Mouse (Mus musculus) kidney, postnatal 4 days (tissue): ENCODE measurements around the gene Gm10282.

Experiments used
- DNase-seq, 2 experiments: peaks; one replicate each; pipeline ENCODE4 v3.0.0; 2021; ENCODE audit warnings: mixed read lengths in 2 of 2

Gm10282 gene

GRCm38 (mm10) chr8:72323131-72323725 lies 18.2 kb upstream of the Gm10282 start:
- no peak for DNase-seq

- peak in 1 of 2 experiments; percentile 19 for DNase-seq
Measured at GRCm38 (mm10) chr8:72322471-72322889, 17.4 kb upstream of the Gm10282 start.

DNA sequence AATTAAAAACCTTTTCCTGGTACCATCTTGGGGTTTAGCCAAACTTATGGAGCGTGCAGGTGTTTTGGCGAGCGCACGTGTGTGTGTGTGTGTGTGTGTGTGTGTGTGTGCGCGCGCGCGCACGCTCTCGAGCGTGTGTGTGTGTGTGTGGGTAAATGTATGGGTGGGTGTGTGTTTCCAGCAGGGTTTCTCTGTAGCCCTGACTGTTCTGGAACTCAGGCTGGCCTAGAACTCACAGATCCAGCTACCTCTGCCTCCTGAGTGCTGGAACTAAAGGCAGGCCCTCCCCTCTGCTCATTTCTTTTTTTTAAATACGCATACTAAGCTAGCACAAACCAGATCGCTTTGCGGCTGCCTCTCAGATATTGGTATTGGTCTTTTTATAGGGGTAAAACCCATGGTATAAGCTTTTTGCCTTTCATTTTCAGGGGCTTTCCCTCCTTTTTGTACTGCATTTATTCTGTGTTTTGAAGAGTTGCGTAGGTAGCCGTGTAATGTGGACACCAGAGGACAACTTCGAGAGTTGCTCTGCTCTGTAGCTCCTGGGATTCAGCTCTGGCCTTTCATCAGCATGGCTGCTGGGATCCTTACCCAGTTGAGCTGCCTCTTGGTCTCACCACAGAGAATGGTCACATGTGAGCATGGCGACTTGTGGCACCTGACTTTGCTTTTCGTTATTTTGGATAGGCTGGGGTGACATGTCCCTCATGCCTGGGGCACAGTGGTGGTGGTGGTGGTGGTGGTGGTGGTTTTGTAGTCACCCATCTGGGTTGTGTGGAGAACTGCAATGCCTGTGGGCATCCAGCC lies 16.8 kb upstream of the Gm10282 start:
- no peak for DNase-seq

DNA sequence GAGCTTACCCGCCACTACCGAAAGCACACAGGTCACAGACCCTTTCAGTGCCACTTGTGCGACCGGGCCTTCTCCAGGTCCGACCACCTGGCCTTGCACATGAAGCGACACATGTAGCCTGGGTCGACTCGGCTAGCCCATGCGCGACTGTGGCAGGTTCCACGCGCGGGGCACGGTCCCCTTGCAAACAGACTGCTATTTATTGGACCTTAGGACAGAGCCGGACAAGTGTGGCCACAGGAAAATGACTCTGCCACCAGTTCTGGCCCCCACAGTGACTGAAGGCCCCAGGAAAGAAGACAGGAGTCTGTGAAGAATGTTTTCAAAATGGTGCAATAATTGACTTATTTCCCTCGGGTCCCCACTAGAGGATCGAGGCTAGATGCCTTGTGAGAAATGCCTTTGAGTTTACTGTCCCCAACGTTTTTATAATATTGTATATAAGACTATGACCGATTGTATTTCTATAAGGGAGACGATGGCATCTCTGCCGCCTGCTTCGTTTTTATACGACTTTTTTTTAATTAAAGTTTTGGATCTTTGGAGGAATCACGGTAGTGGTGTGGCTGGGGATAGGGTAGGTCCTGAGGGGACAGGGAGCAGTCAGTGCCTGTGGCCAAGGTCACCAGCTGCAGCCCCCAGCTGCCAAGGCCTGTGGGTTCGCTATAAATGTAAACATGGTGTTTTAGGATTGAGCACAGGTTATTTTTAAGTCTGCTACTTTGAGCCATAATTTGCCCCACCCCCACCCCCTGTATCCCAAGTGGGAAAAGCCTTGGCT lies 15.9 kb upstream of the Gm10282 start:
- DNase-seq: peak; percentile 9 to 11

DNA sequence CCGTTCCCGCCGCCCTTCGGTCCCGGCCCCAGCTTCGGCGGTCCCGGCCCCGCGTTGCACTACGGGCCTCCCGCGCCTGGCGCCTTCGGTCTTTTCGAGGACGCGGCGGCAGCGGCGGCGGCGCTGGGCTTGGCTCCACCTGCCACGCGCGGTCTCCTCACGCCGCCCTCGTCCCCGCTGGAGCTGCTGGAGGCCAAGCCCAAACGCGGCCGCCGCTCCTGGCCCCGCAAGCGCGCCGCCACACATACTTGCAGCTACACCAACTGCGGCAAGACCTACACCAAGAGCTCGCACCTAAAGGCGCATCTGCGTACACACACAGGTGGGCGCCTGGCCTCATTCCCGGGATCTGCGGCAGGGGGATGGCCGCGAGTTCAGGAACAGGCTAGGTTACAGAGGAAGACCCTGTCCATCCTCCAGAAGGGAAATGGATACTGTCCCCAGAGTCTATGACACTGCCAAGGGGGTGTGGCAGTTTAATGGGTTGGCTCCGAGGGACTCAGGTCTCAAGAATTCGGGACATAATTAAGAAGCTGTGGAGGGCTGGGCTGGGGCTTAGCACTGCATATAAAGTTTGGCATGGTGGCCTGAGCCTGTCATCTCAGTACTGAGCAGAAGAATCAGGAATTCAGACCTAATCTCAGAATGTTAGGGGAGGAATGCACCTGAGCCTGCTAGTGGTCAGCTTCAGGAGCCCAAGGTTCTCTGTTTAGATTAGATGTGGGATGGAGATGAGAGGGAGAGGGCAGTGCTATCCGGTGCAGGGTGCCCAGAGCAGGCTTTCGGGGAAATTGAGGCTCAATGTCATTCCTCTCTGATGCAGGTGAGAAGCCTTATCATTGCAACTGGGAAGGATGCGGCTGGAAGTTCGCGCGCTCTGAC lies 15.1 kb upstream of the Gm10282 start:
- DNase-seq: peak; percentile 24 to 48

DNA sequence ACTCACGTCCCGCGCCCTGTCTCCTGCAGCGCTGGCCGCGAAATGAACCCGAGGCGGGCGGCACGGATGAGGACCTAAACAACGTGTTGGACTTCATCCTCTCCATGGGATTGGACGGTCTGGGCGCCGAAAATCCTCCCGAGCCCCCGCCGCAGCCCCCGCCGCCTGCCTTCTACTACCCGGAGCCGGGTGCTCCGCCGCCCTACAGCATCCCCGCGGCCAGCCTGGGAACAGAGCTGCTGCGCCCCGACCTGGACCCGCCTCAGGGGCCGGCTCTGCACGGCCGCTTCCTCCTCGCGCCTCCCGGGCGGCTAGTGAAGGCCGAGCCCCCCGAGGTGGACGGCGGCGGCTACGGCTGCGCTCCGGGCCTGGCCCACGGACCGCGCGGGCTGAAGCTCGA lies 14.3 kb upstream of the Gm10282 start:
- DNase-seq: peak in 1 of 2 experiments; percentile 62

DNA sequence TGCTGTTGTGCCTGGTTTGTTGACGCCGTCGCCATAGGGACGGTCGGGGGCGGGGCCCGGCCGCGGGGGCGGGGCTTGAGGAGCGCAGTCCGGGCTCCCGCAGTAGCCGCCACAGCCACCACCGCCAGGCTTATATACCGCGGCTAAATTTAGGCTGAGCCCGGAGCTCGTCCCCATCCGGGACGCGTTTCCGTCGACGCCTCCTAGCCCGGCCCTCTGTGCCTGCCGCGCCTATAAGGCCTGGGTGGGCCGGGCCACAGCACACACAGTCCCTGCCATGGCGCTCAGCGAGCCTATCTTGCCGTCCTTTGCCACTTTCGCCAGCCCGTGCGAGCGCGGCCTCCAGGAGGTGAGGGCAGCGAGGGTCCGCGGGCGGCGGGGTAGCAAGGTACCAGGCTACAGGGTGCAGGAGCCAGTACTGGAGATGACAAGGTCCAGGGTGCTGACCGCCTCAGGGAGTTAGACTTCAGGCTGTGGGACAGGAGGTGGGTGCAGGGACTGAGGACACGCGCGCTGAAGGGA lies 13.8 kb upstream of the Gm10282 start, which contains the start of gene Klf2:
TSS of gene Klf2 (plus strand) at position 233 of the 522 bp plus-strand sequence.
- DNase-seq: peak; percentile 96 to 97

DNA sequence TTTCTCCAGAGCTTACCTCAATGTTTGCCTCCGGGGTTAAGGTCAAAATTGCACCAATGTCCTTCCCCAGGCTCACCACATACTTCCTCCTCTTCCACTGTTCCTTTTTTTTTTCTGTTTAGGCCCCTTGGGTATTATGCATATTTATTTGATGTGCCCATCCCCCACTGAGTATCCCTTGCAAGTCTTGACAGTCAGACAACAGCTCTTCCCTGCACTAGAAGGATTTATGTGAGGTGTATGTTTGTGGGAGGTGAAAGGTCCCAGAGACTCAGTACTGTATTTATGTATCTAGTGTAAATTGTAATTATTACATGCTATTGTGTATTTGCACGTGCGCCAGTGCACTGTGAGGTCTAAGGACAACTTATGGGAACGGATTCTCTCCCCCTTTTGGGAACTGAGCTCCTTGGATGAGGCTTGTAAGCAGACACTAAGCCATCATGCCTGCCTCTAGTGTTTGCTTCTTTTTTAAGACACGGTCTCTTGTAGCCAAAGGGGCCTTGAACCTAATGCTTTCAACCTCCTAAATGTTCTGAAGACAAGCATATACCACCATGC lies 12.8 kb upstream of the Gm10282 start:
- no peak for DNase-seq

DNA sequence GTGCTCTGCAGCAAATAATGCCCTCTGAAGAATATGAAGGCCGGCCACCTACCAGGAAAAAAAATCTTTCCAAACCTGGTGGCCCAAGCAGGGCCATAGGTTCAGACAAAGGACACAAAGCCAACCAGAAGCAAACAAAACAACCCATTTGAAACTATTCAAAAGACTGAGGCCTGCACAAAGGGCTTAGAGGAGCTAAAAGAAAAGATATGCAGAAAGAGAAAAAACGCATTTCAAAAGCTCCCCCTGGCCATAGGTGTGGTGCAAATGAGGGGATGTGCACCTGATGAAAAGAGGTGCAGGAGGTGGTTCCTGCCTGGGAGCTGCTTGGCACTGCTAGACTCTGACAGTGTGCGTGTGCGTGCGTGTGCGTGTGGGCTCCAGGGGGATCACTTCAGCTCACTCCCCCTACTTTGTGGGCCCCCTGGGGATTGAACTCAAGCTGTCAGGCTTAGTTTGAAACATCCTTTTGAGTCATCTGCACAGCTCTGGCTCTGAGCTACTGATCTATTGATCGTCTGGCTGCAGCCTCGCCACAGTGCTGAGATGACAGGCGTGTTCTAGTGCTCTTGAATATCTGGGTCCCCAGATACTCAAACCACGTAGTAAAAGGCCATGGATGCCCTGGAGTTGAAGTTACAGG lies 11.1 kb upstream of the Gm10282 start:
- no peak for DNase-seq

DNA sequence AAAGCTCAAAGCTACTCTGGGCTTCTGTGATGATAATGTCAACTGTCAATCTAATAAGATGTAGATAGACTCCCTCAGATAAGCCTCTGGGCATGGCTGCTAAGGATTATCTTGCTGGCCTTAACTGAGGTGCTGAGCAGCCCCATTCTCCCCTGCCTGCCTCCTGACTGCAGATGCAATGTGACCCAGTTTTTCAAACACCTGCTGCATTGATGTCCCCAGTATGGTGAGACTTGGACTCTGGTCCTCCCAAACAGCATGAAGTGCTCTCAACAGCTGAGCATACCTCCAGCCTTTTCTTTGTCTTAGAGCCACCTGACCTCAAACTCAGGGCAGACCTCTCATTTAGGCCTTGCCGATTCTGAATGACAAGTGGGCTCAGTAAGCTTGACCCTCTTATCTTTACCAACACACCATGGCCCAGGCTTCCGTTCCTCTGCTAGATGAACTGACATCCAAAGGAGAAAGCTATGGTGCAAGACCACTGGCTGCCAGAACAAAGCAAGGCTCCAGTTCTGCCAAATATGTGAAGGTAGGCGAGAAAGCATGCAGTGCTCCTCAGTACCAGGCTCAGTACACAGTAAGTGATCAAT lies 8.0 kb upstream of the Gm10282 start:
- no peak for DNase-seq

GRCm38 (mm10) chr8:72310849-72311506 lies 5.9 kb upstream of the Gm10282 start:
- peak; percentile 66 to 78 for DNase-seq

DNA sequence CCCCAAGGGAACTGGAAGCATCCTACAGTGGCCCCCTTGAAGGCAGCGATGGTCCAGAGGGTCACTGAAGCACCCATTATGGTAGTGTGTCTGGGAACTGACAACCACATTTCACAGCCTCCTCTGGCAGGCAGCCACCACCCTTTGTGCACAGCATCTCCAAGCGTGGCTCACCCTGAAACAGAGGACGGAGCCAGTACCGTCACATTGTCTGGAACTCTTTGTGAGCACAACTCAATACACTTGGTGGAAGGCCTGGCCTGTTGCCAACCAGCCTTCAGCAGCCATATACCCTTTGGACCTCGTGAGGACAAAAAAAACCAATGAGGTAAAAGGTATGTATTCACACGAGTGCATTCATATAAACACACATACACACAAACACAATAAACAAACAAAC lies 3.2 kb upstream of the Gm10282 start:
- peak; percentile 60 to 69 for DNase-seq

- DNase-seq: no peak
Measured at GRCm38 (mm10) chr8:72306913-72307312, 1.9 kb upstream of the Gm10282 start.

DNA sequence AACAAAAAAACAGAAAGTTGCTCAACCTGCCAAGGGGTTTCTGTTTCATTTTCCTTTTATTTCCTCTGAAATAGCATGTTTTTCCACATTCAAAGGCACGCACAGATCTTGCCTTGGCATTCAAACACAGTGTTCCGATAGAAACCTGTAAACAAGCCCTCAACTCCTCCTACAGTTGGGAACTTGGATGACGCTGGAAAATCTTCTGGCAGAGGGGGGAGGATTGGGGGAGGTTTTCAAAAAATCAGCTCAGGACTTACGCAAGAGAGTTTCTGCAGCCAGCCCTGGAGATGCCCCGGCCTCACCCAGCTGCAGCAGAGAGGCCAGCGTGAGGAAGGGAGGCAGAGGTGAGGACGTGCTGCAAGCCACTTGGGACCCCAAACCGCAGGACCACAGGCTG lies 1.4 kb downstream of the Gm10282 start:
- DNase-seq: peak; percentile 29 to 59

- no peak for DNase-seq
Measured at GRCm38 (mm10) chr8:72302986-72303612, 2.0 kb downstream of the Gm10282 start.

DNA sequence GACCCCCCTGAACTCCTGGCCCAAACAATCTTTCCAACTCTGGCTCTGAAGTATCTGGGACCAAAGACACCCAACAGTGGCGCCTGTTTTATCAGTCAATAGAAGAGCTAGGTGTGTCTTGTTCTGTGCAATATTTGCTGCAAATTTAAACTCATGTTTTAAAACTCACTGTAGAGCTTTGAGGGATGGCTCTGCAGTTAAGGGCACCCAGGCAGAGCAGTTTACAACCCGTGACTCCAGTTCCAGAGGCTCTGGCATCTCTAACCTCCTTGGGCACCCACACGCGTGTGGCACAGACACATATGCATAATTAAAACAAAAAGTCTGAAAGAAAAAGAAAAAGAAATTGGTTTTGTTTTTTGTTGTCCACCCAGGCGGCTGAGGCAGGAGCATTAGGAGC lies 3.6 kb downstream of the Gm10282 start:
- no peak for DNase-seq

DNA sequence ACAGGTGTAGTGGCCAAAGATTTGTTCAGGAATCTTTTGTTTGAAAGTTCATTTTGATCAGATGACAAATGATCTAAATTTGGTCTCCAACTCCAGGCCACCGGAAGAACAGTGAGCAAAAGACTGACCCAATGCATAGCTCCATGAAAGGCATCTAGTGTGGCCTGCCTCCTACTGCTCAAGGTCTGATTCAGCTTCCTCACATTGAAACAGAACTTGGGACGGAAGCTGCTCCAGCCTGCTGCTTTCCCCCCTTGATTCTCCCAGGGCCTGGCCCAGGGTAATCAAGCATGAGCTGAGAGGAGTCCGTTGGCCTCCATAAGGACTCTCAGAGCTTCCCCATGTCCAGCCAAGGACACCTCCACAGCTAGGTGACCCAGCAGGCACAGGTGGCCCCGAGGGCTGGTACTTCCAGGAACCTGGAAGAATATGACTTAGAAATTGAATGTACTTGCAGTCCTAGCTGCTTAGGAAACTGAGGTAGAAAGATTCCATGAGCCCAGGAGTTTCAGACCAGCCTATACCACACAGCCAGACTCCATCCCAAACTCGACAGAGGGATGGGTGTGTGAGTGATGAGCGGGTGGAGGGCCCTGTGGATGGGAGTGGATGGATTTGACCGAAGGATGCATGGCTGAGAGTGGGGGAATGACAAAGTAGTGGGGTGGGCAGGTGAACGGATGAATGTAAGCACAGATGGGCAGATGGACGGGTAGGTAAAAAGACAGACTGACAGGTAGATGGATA lies 4.2 kb downstream of the Gm10282 start:
- peak in 1 of 2 experiments; percentile 11 for DNase-seq

GRCm38 (mm10) chr8:72298928-72299327 lies 6.1 kb downstream of the Gm10282 start:
- DNase-seq: no peak

- no peak for DNase-seq
Measured at GRCm38 (mm10) chr8:72296561-72296960, 8.5 kb downstream of the Gm10282 start.
